Mouse (Mus musculus) limb, embryonic 11.5 days (tissue): ENCODE results near the gene Hsh2d. TPM values are rescaled to one million over a fixed set of nuclear protein-coding genes. Genes with fewer than 3 reads are reported as not detected.

Experiments
- ATAC-seq: fragments of 200-750 bp; cut with Nextera tagmentation; 2 replicates; pipeline ENCODE4 v1.8.0; 2017; ENCODE audit warnings: low read depth; ENCODE audit not compliant: insufficient number of reproducible peaks, low FRiP score, low TSS enrichment
- DNase-seq: peaks from one replicate; pipeline ENCODE4 v3.0.0-alpha.2; 2015; ENCODE audit warnings: low spot score
- H3K27ac ChIP-seq: fragments of 300-500 bp; sonication (generic); replicated peaks from 2 replicates; pipeline ENCODE4 v1.5.1; 2014; ENCODE audit warnings: low read depth, mild to moderate bottlenecking, low read length
- H3K27me3 ChIP-seq: fragments of 300-500 bp; sonication (generic); 2 replicates; pipeline ENCODE4 v1.6.1; 2014; ENCODE audit warnings: mild to moderate bottlenecking, low read length, mixed read lengths; ENCODE audit not compliant: control insufficient read depth, insufficient read depth
- H3K36me3 ChIP-seq: fragments of 300-500 bp; sonication (generic); 2 replicates; pipeline ENCODE4 v1.6.1; 2014; ENCODE audit warnings: mild to moderate bottlenecking, low read length, moderate library complexity, mixed read lengths; ENCODE audit not compliant: control insufficient read depth, insufficient read depth
- H3K4me1 ChIP-seq: fragments of 300-500 bp; sonication (generic); 2 replicates; pipeline ENCODE4 v1.6.1; 2014; ENCODE audit warnings: low read length, mixed read lengths; ENCODE audit not compliant: control insufficient read depth, insufficient read depth
- H3K4me2 ChIP-seq: fragments of 300-500 bp; sonication (generic); 2 replicates; pipeline ENCODE4 v1.6.1; 2014; ENCODE audit warnings: low read depth, mild to moderate bottlenecking, moderate library complexity; ENCODE audit not compliant: severe bottlenecking
- H3K4me3 ChIP-seq: fragments of 300-500 bp; sonication (generic); 2 replicates; pipeline ENCODE4 v1.5.1; 2014; ENCODE audit warnings: low read depth, low read length
- H3K9ac ChIP-seq: fragments of 300-500 bp; sonication (generic); 2 replicates; pipeline ENCODE4 v1.6.1; 2014; ENCODE audit warnings: mild to moderate bottlenecking, low read length
- H3K9me3 ChIP-seq: fragments of 300-500 bp; sonication (generic); 2 replicates; pipeline ENCODE4 v1.6.1; 2016; ENCODE audit warnings: low read length; ENCODE audit not compliant: control insufficient read depth
- WGBS: fragments of 180-500 bp; shearing (Covaris S2); extraction: QIAGEN DNeasy Blood & Tissue Kit; methylation state at CpG from one replicate; pipeline ENCODE4 v1.1.7; 2014; 5-methylcytosine and 5-hydroxymethylcytosine counted together
- polyA plus RNA-seq: library from polyadenylated mRNA; unstranded; fragments of >200 nt; fragmentation: Nextera tagmentation; extraction: Ambion mirVana; gene quantifications from 2 replicates; pipeline ENCODE4 v1.2.1, GENCODE M21; 2014

The Hsh2d gene
- polyA plus RNA-seq, 1 experiment from 2014 or later = not detected

GRCm38 (mm10) chr8:72210222-72210621 is 20.8 kb downstream of the Hsh2d start:
- H3K9me3 ChIP-seq = no peaks in the 10 kb centered on the region
- no peaks in the 10 kb centered on the region for H3K36me3 ChIP-seq
- H3K27me3 ChIP-seq = no peaks in the 10 kb centered on the region
- no peak overlapping the region for H3K4me3 ChIP-seq
- no peak overlapping the region for H3K9ac ChIP-seq
- WGBS = 68% methylated on average over 4 of the region's 4 CpGs
- H3K4me1 ChIP-seq = no peaks in the 10 kb centered on the region
- ATAC-seq (no peak), DNase-seq (no peak)
- no peak overlapping the region for H3K27ac ChIP-seq
- no peak overlapping the region for H3K4me2 ChIP-seq

GRCm38 (mm10) chr8:72210710-72211109 is 21.3 kb downstream of the Hsh2d start:
- no peak overlapping the region for H3K4me3 ChIP-seq
- no peak for DNase-seq
- no peaks in the 10 kb centered on the region for H3K9me3 ChIP-seq
- no peaks in the 10 kb centered on the region for H3K36me3 ChIP-seq
- H3K4me2 ChIP-seq = no peak overlapping the region
- no peaks in the 10 kb centered on the region for H3K4me1 ChIP-seq
- no peak overlapping the region for H3K9ac ChIP-seq
- H3K27me3 ChIP-seq = no peaks in the 10 kb centered on the region
- no peak for ATAC-seq
- no peak overlapping the region for H3K27ac ChIP-seq
- WGBS = 65% methylated on average over 2 of the region's 2 CpGs

- H3K27ac ChIP-seq = no peak overlapping the region
- H3K36me3 ChIP-seq = no peaks in the 10 kb centered on the region
- H3K4me2 ChIP-seq = no peak overlapping the region
- no peak overlapping the region for H3K9ac ChIP-seq
- no peaks in the 10 kb centered on the region for H3K4me1 ChIP-seq
- ATAC-seq (no peak), DNase-seq (no peak)
- no peaks in the 10 kb centered on the region for H3K9me3 ChIP-seq
- H3K4me3 ChIP-seq = no peak overlapping the region
- no peaks in the 10 kb centered on the region for H3K27me3 ChIP-seq
- 83% methylated on average over 1 of the region's 1 CpGs for WGBS
Observed at GRCm38 (mm10) chr8:72211846-72212245, 22.4 kb downstream of the Hsh2d start.

GRCm38 (mm10) chr8:72212751-72213150 is 23.3 kb downstream of the Hsh2d start, which contains the start of gene Cib3:
Cib3 (minus strand) TSS chr8:72212837.
- Histone ChIP-seq H3K9me3 (no peaks in the 10 kb centered on the region), H3K36me3 (no peaks in the 10 kb centered on the region), H3K4me3 (no peak within 1 kb of the TSS), H3K4me2 (no peak within 1 kb of the TSS), H3K27me3 (no peaks in the 10 kb centered on the region), H3K9ac (no peak within 1 kb of the TSS), H3K4me1 (no peaks in the 10 kb centered on the region), H3K27ac (no peak within 1 kb of the TSS)
- ATAC-seq (no peak), DNase-seq (no peak)
- WGBS = 59% methylated on average over 4 of the region's 4 CpGs

GRCm38 (mm10) chr8:72213536-72213935 is 24.1 kb downstream of the Hsh2d start, which contains the start of gene Gm11034:
Gm11034 (minus strand) TSS chr8:72213636.
- no peak within 1 kb of the TSS for H3K4me3 ChIP-seq
- no peak within 1 kb of the TSS for H3K4me2 ChIP-seq
- no peaks in the 10 kb centered on the region for H3K36me3 ChIP-seq
- ATAC-seq (no peak), DNase-seq (no peak)
- H3K9me3 ChIP-seq = no peaks in the 10 kb centered on the region
- 81% methylated on average over 4 of the region's 4 CpGs for WGBS
- no peaks in the 10 kb centered on the region for H3K4me1 ChIP-seq
- no peak within 1 kb of the TSS for H3K27ac ChIP-seq
- no peaks in the 10 kb centered on the region for H3K27me3 ChIP-seq
- H3K9ac ChIP-seq = no peak within 1 kb of the TSS

DNA sequence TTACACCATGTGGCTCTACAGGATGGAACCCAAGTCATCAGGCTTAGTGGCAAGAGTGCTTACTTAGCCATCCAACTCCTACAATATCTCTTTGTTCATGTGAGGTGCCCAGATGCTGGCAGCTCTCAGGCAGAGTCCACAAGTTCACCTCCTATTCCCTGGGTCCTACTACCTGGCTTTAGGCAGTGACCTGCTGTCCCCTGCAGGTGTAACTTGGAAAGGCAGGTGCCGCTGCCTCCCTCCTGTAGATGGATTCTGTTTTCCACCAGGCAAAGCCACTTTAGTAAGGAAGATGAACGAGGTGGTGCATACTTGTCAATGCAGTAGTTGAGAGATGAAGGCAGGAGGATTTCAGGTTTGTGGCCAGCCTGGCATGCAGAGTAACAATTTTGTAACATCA is 25.6 kb downstream of the Hsh2d start:
- H3K36me3 ChIP-seq = no peaks in the 10 kb centered on the region
- no peak overlapping the region for H3K27ac ChIP-seq
- DNase-seq = no peak
- 36% methylated on average over 2 of the region's 2 CpGs for WGBS
- H3K4me1 ChIP-seq = no peaks in the 10 kb centered on the region
- no peak for ATAC-seq
- no peaks in the 10 kb centered on the region for H3K27me3 ChIP-seq
- H3K9ac ChIP-seq = no peak overlapping the region
- H3K4me3 ChIP-seq = no peak overlapping the region
- no peak overlapping the region for H3K4me2 ChIP-seq
- no peaks in the 10 kb centered on the region for H3K9me3 ChIP-seq

- no peak overlapping the region for H3K27ac ChIP-seq
- ATAC-seq = no peak
- no peaks in the 10 kb centered on the region for H3K27me3 ChIP-seq
- no peak overlapping the region for H3K9ac ChIP-seq
- H3K4me3 ChIP-seq = no peak overlapping the region
- DNase-seq = no peak
- no peaks in the 10 kb centered on the region for H3K36me3 ChIP-seq
- 0% methylated on average over 1 of the region's 1 CpGs for WGBS
- H3K4me2 ChIP-seq = no peak overlapping the region
- peaks cover 5% of the 10 kb centered on the region for H3K4me1 ChIP-seq
- H3K9me3 ChIP-seq = no peaks in the 10 kb centered on the region
Observed at GRCm38 (mm10) chr8:72215871-72216270, 26.4 kb downstream of the Hsh2d start.

DNA sequence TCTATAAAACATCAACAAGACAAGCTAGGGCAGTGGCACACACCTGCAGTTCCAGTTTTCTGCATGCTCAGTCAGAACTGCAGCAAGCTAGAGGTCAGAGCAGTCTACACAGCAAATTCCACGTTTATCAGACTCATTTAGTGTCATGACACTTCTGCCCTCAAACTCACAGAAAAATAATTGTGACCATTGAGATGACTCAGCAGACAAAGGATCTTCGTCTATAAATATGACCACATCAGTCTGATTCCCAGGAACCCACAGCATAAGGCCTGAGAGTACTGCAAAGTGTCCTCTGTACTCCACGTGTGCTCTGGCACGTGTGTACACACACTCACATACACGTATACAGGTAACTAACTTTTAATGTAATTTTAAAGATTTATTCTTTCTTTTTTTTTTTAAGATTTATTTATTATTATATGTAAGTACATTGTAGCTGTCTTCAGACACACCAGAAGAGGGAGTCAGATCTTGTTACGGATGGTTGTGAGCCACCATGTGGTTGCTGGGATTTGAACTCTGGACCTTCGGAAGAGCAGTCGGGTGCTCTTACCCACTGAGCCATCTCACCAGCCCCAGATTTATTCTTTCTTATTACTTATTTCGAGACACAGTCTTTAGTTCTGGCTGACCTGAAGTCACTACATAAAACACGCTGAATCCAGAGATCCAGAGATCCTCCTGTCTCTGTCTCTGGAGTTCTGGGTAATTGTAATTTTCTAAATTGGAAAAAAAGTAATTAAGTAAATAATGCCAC is 29.5 kb downstream of the Hsh2d start:
- Histone ChIP-seq H3K4me1 (peaks cover 5% of the 10 kb centered on the region), H3K4me3 (peak overlapping the region; percentile 82; the same call in 1 of the 2 replicates), H3K9me3 (no peaks in the 10 kb centered on the region), H3K9ac (no peak overlapping the region), H3K4me2 (peak overlapping the region; percentile 27; the same call in 1 of the 2 replicates), H3K27me3 (no peaks in the 10 kb centered on the region), H3K36me3 (peaks cover 14% of the 10 kb centered on the region), H3K27ac (no peak overlapping the region)
- no peak for DNase-seq
- WGBS = 85% methylated on average over 9 of the region's 10 CpGs
- ATAC-seq = no peak
